Mouse (Mus musculus): ENCODE measurements around the gene Rab8b.
"Not testable (repeated sequence)": the region's sequence is repeated elsewhere in the genome, so short reads cannot be mapped to it uniquely, and the experiment has no call there.

The Rab8b gene

DNA sequence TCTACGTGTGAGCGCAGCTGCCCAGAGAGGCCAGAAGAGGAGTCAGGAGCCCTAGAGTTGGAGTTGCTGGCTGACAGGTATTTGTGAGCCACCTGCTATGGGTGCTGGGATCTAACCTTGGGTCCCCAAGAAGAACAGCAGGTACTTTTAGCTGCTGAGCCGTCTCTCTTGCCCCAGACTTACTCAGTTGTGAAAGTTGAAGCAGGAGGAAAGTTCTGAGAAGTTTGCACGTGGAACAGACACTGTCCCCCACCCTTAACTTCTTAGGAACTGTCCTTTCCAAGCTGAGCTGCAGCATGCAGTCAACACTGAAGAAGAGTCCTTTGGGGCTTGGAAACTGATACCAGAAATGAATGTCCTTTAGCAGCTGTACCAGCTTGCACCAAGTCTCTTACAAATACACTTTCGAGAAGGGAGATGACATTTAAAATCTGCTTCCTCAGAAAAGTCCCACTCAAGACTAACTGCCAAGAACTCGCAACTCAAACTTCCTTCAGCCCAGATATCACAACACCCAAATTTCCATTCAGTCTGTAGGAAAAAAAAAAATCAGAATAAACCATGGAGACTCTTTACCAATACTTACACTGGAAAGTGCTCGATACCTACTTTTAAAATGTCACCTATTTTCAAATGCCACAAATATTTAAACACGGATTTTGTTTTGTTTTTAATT is 2.1 kb downstream of the Rab8b start:
- no peak for DNase-seq

DNA sequence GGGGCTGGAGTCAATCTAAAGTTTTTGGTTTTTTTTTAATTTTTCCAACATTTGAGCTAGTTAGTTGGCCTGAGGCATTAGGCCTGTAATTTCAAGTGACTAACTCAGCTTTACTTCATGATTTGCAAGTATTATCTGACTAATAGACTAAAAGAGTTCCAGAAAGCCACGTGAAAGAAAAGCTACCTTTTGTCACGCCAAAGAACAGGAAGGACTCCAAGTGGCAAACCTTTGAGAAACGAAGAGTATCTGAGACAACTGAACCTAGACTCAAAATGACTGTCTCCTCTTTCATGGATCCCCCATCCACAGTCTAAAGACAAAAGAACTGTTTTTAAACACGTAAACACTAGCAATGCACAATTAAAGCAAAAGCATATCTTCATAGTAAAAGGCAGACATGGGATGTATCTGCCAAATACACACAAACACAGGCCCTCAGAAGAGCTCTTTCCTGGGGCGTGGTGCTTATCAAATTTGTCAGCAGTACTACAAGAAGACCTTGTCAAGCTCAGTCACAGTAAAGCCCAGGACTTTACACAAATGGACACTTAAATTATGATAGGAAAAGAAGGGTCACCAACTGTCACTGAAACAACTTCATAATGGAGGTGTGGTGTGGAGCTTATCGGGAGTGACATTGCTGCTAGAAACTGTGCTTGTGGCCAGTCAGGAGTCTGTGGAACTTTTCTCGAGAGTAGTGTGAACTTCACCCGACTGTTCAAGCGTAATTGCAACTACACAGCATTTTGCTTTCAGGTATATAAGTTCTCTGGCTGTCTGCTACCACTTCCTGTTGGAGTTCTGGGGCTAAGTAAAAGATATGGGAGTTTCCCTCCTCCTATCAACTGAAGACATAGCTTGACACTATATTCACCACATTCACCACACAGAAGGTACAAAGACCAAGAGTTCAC is 3.4 kb downstream of the Rab8b start:
- no peak for DNase-seq

DNA sequence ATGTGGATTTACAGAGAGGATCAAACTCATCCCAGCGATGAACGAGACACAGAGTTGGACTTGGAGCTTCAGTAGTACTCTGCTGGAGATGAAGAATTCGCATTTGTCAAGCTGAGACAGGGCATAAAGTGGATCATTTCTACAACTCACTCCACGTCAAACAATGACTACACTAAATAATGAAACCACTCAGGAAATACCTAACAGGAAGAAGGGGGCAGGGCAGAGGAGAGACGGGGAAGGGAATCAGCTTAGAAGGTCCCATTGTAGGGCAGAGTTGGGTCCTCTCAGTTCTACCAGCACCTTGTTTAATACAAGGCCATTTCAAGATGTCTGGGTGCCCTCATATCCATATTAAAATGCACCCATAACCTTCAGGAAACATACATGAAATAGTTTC is 4.1 kb downstream of the Rab8b start:
- DNase-seq = no peak

DNA sequence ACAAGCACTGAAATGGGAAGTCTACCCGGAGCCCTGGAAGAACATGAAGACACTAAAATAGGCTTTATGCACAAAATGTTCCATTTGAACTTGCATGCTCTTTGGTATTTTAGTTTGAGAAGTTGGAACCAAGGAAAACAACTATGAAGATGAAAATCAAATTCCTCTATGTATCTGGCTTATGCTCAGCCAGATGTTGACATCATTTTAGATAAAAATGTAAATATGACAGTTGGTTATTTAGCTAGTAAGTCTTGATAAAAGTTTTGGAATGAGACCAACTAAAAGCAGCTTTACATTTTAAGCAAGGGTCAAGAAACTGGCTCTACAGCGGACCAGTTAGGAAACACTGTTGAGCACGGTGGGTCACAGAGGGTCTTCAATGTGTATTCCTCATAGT is 4.9 kb downstream of the Rab8b start:
- no peak for DNase-seq

DNA sequence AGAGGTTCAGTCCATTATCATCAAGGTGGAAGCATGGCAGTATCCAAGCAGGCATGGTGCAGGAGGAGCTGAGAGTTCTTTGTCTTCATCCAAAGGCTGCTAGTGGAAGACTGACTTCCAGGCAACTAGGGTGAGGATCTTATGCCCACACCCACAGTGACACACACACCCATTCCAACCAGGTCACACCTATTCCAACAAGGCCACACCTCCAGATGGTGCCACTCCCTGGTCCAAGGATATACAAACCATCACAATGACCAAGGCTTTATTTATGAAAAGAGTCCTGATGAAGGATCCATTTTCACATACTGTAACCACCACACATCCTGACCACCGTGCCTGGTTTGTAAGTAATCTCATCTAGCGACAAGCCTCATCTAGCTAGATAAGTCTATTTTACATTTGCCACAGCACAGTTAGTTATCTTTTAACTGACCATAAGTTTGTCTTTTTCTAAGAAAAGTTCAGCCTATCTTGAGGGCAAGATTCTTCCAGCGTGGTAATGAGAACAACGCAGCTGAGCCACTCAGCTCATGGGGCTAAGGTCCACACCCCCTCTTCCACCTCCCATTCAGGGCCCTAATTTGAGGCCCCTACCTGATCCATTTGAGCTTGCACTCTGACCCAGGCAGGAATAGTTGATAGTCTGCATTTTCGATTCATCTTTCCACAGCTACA is 6.1 kb downstream of the Rab8b start:
- not testable (repeated sequence) for DNase-seq

DNA sequence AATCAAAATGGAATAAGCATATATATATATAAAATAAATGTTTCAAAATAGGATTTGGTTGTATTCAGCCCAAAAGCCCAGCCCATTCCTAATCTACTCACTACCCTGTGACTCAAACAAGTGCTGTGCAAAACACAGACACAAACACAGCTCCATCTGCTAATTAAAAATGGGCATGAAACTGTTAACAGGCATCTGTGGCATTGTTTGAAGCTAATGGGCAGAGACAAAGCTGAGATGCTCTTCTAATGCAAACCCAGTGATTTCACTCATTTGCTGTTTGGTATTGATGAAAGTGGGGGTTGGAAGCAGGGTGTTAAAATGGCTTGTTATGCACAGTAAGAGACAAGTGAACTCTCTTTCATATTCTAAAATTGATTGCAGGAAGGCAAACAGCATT is 7.2 kb downstream of the Rab8b start:
- no peak for DNase-seq

DNA sequence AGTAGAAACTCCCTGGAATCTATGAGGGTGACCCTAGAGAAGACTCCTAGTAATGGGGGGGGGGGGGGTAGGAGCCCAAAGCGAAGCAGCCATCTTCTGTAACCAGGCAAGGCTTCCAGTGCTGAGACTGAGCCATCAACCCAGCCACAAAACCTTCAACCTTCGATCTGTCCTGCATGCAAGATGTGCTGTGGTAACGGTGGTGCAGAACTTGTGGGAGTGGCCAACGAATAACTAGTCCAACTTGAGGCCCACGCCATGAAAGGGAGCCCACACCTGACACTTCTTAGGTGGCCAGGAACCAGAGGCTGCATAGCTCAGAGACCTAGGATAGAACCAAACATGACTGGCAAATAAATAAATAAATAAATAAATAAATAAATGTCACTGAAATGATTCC is 8.8 kb downstream of the Rab8b start:
- DNase-seq = no peak

DNA sequence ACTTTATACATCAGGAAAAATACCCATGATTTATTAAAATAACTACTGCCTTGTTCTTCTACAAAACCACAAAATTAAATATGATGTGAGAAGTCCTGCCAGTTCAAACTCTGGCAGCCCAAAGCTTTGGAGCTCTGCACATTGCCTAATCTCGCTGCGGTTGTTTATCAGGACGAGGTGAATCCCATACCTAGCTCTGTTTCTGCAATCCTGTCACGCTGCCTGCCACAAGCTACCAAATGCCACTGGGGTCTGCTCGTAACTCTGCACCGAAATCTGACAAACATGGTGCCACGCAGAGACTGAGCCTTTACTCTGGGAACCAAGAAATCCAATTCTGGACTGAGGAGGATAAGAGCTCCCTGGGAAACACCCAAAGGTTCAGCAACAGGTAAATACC is 9.6 kb downstream of the Rab8b start:
- no peak for DNase-seq

DNA sequence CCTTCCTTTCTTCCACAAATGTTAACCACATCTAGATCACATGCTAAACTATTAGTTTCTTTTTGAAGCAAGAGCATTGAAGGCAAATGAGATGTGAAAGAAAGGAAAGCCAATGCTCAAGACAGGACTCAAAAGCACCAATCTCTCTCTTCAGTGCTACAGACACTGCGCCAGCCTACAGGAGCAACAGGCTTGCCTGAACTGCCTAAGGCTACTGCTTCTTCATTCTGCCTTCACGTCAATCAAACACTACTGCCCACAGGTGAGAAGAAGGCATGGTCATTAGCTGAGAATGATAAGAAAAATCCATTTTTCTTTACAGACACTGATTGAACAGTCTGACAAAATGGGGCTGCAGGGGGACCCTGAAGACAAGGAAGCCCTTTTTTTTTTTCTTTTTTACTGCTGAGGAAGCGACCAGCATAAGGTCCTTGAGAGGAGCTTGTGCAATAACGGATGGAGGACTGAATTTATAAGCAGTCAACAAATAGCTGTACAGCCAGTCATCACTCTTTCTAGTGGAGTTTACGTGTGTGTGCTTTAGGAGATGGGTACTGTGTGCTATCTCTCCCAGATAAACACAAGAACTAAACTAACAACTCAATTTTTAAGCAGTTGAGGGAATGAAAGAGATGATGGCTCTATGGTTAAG is 11.6 kb downstream of the Rab8b start:
- DNase-seq = no peak

DNA sequence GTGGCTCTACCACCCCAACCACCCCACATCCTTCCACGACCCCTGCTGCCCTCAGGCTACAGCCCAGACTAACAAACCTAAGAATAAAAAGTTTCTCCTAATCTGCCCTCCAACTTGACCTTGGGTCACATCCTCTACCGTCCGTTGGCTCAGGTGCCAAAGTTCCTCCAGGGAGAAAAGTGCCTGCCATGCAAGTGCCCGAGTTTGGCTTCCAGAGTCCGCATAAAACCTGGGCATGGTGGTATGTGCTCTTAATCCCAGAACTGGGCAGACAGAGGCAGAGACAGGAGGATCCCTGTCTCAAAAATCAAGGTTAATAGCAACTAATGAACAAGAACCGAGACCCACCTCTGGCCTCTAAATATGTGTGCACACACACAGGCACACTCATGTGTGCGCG is 12.4 kb downstream of the Rab8b start:
- DNase-seq = no peak

DNA sequence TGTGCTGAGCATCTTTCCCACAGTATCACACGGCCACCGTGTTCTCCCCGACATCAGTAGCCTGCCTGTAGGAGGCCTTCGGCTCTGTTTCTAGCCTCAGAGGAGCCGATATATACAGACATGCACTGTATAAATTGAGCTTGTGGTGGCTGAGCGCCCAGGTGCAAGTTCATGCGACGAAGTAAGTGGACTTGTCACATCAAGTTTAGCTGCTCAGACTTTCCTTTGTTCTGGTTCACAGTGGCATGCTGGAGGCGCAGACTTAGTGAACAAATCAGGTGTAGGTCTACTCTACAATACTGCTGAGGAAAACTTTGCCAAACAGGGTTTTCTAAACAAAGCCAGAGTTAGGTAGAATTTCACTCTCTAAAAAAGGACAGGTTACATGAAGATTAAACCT is 13.5 kb downstream of the Rab8b start:
- DNase-seq = no peak

DNA sequence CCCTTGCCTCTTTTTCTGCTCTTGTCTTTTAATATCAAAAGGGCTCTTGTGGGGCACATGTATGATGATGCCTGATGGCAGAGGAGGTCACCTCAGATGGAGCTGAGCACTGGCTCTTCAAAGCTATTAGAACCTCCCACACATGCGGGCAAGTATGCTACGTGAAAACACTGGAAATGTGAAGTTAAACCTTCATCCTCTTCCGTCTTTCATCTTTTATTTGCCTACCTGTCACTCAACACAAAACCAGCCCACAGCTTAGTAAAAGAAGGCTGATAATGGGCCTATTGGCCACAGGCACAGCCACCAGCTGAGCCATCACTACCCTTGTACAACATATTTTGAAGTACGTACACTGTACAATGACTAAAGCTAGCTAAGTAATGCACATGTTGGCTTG is 20.0 kb downstream of the Rab8b start:
- no peak for DNase-seq

DNA sequence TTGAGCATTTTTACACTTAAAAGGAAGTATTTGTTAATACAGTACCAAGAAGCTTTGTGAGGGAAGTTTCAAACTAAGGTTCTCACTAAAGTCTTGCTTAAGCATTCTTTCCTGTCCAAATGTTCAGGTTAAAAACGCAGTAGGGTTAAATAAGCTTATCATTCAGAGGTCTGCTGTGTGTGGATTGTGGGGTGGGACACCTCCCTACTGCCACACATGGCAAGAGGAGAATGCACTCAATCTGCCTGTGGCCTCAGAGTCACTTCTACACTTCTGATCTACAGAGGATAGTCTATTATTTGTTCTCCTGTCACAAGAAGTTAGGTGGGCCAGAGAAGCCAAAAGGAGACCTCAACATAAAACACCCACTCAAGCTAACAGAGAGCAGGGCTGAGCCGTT is 20.4 kb downstream of the Rab8b start:
- DNase-seq = no peak

DNA sequence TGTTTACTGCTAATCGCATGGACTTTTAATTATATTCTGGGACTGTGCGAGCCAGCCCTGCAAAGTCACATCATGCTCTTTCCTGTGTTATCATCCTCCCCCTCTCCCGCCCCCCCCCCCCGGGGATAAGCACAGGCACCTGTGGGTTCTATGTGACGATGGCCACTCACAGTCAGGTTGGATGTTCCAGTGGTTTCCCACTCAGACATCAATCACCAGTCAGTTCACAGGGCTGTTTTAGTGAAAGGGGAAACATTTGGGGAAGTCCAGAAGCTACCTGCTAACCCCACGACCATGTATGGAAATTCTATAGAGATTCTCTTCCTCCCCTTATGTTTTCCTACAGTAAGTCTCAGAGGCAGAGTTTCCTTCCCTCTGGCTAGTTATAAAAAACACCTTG is 21.6 kb downstream of the Rab8b start:
- no peak for DNase-seq

DNA sequence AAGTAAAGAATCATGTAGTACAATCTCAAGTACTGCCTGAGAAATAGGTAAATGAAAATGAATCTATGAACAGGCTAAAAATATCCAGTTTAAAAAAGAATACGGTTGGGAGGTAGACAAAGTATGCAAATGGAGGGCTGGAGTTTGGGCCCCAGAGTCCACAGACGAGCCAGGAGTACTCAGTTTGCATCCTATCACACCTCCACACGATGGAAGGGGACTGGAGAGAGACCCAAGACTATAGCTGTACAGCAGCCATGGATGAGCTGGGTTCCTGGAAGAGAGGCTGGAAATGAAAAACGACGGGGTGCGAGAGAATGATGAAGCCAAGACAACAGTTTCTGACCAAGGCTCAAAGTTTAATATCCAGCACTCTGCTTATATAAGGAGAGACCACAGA is 22.5 kb downstream of the Rab8b start:
- DNase-seq = no peak

DNA sequence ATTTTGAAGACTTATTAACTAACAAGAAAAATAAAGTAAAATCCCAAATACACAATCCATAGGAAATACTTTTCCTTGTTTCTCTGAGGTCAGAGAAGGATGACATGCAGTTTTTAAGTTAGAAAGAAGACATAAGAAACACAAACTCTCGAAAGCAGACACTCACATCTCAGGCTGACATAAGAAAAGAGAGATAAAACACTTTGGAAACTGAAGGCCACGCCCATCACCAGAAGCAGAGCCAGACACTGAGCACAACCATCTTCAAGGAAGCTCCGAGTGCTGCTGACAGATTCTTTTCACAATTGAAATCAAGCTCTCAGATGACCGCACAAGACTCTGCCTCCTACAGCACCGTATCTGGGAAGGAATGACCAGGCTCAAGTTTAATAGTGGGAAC is 23.5 kb downstream of the Rab8b start:
- DNase-seq = no peak

DNA sequence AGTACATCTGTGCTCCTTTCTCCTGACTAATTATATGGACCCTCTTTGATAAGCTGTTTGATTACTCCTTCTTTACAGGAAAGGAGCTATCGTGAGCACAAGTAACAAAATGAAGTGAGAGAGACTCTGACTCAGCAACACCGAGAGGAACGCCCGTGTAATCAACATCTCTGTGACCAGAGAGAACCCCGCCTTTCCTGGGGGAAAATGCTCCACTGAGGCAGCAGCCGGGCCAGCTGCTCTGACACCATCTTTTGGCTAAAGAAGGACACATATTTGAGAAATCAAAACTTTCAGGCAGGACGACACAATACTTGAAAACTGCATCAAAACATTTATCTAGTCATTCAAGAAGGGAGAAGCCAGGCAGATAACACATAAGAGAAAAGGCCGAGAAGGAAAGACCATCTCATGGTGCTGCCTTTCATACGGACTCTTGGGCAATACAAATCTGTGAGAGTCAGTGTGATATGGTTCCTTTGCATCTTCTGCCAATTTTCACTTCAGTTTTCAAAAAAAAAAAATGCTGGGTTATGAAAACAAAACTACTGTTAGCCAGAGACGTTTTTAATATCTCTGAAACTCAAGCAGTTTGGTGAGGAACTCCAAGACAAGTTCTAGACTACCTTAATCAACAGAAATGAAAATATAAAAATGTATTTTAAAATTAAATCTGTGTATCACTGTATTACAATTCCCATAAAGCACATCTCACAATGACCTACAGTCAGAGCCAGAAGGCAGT is 24.3 kb downstream of the Rab8b start:
- DNase-seq = no peak

DNA sequence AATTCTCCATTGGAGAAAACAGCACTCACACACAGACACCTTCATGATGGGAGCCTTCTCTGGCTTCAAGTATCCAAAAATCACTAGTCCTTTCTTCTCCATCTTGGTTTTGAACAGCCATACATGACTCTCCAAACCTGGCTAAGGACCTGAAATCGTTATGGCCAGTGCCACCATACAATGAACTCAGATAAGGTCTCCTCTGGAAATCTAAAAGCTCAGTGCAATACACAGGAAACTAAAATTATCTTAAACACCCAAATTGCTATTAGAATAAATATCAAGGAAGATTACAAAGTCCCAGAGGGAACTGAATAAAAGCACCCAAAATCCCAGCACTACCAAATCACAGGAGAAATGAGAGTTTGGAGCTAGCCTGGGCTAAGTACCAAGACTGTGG is 25.1 kb downstream of the Rab8b start:
- DNase-seq = no peak

DNA sequence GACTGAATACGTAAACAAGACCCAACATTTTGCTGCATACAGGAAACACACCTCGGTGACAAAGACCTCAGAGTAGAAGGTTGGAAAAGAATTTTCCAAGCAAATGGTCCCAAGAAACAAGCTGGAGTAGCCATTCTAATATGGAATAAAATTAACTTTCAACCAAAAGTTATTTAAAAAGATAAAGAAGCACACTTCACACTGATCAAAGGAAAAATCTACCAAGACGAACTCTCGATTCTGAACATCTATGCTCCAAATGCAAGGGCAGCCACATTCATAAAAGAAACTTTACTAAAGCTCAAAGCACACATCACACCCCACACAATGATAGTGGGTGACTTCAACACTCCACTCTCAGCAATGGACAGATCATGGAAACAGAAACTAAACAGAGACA is 27.0 kb downstream of the Rab8b start:
- DNase-seq = not testable (repeated sequence)

DNA sequence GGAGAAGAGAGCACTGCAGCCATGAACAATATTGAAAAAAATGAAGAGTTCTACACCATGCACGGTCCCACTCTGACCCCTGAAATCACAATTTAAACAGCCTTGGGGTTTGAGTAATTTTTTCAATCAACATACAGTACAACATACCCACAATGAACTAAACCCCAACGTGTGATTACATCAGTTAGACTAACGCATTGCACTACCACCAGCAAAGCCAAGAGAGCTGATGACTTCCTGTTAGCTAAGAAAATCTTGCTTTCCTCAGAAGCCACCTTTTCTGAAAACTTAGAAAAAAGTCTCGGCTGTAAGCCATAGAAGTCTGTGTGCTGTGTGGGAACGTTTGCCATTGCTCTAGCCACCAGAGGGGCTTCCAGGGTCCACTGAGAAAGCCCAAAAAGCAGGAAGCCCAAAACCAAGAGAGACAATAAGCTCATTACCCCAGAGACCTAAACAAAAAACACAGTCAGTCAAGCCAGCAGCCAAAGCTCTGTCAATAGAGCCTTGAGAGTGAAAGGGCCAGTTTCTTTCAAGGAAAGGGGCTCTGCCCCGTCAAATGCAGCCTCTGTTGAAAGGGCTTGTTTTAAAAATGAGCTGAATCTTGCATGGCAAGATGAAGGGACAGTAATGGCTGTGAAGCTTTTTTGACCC is 31.4 kb downstream of the Rab8b start:
- DNase-seq = no peak

DNA sequence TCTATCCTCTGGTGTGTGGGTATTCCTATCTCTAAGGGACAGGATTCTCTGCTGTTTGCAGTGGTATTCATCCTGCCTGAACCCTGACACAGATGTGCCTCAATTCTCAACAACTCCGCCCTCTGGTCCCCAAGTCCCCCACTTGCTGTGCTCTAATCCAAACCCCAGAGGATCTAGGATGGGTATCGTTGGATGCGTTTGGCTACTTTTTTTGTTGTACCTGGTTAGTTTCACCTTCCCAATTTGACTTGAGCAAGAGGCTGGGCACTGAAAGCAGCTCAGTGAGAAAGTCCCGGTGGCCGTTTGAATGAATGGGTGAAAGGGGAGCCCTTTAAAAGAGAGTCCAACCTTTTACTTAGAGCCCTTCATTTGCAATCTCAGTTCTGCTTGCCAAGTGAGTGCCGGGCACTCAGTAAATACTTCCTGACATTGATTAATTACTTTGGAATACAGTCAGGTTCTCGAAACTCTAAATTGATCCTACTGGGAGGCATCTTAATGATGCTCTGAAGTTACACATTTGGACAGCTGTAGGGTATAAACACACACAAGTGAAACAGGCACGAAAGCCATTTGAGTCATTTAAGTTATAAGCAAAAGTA is 32.1 kb downstream of the Rab8b start:
- DNase-seq = no peak

DNA sequence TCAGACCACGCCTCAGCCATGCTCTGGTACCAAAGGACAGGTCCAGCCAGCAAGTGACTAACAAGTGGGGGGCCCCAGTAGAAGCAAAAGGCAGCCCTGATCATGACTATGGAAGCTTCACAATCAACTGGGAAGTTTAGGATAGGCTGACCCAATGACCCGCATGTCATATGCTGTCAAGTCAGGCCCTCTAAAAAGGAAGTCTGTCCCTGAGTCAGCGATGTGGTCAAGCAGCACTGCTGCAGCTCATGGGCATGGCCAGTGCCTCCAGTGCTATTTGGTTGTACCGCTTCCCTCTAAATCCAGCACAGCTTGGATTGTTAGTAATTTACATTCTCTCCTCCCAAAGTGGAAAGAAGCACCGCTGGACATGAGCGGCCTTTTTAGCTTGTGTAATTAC is 32.7 kb downstream of the Rab8b start:
- DNase-seq = peak; percentile 77

Measured in layer of hippocampus, adult 9-11 months (tissue).